Mouse (Mus musculus) right cerebral cortex, postnatal 25 days (tissue): ENCODE data around the gene Pard3.

Experiments
- DNase-seq: peaks from one replicate; pipeline ENCODE4 v3.0.0; 2022

Gene Pard3

GRCm38 (mm10) chr8:127440834-127441485 is 377.3 kb downstream of the Pard3 start:
- DNase-seq, result no peak

- DNase-seq, result no peak
Observed at GRCm38 (mm10) chr8:127447401-127447800, 383.7 kb downstream of the Pard3 start.

- DNase-seq, result no peak
Observed at GRCm38 (mm10) chr8:127449066-127449840, 385.6 kb downstream of the Pard3 start.

GRCm38 (mm10) chr8:127450954-127451668 is 387.4 kb downstream of the Pard3 start:
- DNase-seq, result no peak

GRCm38 (mm10) chr8:127452364-127452763 is 388.7 kb downstream of the Pard3 start:
- no peak for DNase-seq

- DNase-seq, result no peak
Observed at GRCm38 (mm10) chr8:127457901-127458300, 394.2 kb downstream of the Pard3 start.

- DNase-seq, result no peak
Observed at GRCm38 (mm10) chr8:127461173-127461572, 397.5 kb downstream of the Pard3 start.

GRCm38 (mm10) chr8:127462378-127462935 is 398.8 kb downstream of the Pard3 start:
- DNase-seq, result no peak

GRCm38 (mm10) chr8:127464300-127464699 is 400.6 kb downstream of the Pard3 start:
- DNase-seq, result no peak

- DNase-seq, result no peak
Observed at GRCm38 (mm10) chr8:127472204-127472603, 408.5 kb downstream of the Pard3 start.

- DNase-seq, result peak; percentile 21
Observed at GRCm38 (mm10) chr8:127480003-127480402, 416.3 kb downstream of the Pard3 start.

GRCm38 (mm10) chr8:127485618-127486017 is 421.9 kb downstream of the Pard3 start:
- no peak for DNase-seq

- DNase-seq, result no peak
Observed at GRCm38 (mm10) chr8:127491963-127492362, 428.3 kb downstream of the Pard3 start.

- no peak for DNase-seq
Observed at GRCm38 (mm10) chr8:127495226-127495780, 431.6 kb downstream of the Pard3 start.

- no peak for DNase-seq
Observed at GRCm38 (mm10) chr8:127498997-127499719, 435.5 kb downstream of the Pard3 start.

- no peak for DNase-seq
Observed at GRCm38 (mm10) chr8:127499720-127500114, 436.0 kb downstream of the Pard3 start.

GRCm38 (mm10) chr8:127500206-127500605 is 436.5 kb downstream of the Pard3 start:
- DNase-seq, result no peak

- DNase-seq, result no peak
Observed at GRCm38 (mm10) chr8:127501756-127502155, 438.1 kb downstream of the Pard3 start.

GRCm38 (mm10) chr8:127505286-127505685 is 441.6 kb downstream of the Pard3 start:
- DNase-seq, result no peak

GRCm38 (mm10) chr8:127506336-127506735 is 442.6 kb downstream of the Pard3 start:
- DNase-seq, result no peak

- no peak for DNase-seq
Observed at GRCm38 (mm10) chr8:127511341-127511740, 447.6 kb downstream of the Pard3 start.

- DNase-seq, result no peak
Observed at GRCm38 (mm10) chr8:127512001-127512573, 448.4 kb downstream of the Pard3 start.
